Mouse (Mus musculus) spleen, embryonic (tissue): ENCODE data around the gene Plekhm3.

ENCODE experiments used
- CTCF ChIA-PET: fragments of 350-600 bp; sonication (Branson Sonifier 250); formaldehyde crosslinking; loops from one replicate; lab custom pipeline; 2022; lab: Charles Lee

Plekhm3 gene

DNA sequence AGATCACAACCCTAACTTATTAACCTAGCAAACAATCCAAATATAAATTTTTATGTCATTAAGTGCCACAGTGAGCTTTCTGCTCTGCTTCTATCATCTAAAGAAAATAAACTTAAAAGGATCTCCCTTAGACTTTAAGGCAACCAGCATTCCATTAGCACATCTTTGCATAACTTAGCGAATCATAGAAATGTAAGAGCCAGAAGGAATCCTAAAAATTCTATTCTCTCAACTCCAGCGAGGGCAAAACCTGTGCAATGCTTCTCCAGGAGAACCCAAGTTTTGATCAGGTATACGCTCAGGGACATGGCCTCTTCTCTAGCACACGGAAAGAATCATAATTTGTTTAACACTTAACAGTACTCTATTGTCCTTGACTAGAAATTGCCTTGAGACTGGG lies 27.0 kb downstream of the Plekhm3 start:
- CTCF ChIA-PET = no interaction called here

DNA sequence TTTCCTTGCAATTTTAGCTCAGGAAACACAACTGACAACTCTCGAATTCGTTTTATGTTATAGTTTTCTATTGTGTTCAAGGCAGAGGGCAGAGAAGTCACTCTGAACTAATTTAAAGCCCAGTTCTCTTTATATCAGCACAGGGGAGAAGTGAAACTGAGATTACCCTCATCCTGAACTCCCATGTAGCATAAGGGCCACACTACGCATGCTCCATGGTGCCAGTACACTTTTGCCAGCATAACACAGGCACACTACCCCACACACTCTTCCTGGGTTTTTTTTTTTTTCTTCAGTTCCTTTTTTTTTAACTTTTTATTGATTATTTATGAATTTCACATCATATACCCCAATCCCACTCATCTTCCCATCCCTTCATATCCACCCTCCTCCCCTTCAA lies 28.1 kb downstream of the Plekhm3 start:
- CTCF ChIA-PET = interaction anchor here (0.7 kb wide), 1 partner anchor 44 kb away, joined by 5 read pairs; no protein-coding TSS in a partner anchor

DNA sequence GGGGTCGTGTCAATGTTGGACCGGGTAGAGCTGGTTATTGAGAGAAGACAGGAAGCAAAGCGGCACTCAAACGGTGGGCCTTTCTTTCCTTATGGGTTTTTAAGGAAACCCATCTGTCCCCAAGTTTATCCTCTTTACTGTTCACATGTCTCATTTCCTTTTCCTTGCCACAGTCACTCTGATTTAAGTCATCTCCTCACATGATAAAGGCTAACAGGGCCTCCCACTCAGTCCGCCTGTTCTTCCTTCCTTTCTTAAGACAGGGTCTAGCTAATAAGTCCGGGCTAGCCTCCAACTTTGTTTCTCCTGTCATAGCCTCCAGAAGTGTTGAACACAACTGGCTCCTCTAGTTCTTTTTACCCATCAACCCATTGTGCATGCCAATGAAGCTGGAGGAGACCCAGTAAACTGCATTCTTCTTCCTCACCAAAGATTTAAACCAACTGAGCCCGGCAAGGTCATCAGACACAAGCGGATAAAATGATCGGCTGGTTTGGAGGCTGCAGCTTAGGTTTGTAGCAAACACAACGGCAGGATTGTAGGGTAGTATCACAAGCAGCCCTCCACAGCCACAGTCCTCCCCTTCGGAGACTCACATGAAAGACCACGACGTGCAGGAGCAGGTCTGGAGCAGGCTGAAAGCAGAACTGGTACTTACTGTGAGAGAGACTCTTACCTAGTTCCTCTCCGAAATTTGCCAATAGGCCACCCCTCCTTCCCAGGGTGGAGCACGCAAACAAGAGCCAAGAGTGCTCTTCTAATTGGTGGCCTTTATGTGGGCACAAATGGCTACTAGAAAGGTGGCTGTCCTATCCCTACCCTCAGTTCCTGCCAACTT lies 29.0 kb downstream of the Plekhm3 start:
- CTCF ChIA-PET = interaction anchor here (0.6 to 0.7 kb wide), 2 partner anchors 44 to 45 kb away, joined by 3 to 5 read pairs; no protein-coding TSS in a partner anchor

DNA sequence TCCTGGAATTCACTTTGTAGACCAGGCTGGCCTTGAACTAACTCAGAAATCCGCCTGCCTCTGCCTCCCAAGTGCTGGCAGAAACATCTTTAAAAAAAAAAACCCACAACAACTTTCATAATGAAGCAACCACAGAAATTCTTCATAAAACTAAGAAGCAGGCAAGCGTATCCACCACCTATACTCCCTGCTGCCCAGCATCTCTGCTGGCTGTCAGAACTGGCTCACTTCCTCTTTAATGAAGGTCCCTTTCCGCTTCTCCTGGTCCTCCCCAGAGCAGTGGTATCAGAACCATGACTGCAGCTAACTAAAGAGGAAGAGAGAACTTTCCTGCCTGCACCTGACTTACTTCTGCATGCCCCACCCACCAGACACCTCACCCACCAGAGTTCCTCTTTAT lies 31.0 kb downstream of the Plekhm3 start:
- CTCF ChIA-PET = interaction anchor here (0.5 to 0.8 kb wide), 2 partner anchors 11 to 57 kb away, joined by 3 to 4 read pairs; no protein-coding TSS in a partner anchor

DNA sequence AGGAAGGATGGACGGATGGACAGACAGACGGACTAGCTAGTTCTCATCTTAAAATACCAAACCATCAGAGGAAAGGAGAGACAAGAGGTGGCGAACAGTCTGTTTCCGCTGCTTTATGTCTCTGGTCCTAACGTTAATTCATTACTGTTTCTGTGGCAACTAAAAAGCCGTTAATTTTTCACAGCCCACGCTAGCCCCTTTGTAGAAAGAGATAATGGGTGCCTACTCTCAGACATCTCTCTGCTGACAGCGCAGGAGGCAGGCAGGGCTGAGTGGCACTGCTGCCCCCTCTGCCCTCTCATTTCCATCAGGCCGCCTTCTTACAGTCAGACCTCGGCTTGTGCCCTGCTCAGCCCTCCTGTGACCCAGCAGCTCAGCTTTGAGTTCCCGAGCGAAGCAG lies 32.3 kb downstream of the Plekhm3 start:
- CTCF ChIA-PET = no interaction called here

DNA sequence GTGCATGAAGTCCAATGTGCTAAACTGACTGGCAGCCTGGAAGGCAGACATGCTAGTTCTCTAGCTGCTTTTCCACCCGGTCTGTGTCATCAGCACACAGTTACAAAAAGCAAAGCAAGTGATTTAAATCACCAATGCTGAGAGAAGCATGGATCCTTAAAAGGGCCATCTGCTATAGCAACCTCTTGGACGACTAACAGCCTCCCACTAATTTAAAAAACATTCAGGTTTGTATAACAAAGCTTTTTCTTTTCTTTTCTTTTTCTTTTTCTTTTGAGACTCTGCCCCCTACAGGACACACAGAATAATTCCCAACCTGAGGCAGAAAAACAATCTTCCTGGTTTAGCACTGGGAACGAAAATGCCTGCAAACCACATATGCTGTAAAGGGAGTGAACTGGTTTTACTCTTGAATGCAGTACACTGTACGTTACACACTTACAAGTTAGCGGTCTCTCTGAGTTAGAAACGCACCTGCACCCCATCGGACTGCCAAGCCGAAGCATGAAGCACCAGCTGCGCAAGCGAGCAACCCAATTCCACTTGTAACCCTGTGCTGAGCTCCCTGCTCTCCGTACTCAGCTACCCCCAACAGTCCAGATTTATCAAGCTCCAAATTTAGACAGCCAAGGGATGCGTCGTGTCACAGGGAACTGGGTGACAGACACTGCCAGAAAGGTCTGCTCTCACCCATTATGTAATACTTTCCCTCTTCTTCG lies 37.7 kb downstream of the Plekhm3 start:
- CTCF ChIA-PET = interaction anchor here (0.6 kb wide), 1 partner anchor 52 kb away, joined by 8 read pairs; no protein-coding TSS in a partner anchor

DNA sequence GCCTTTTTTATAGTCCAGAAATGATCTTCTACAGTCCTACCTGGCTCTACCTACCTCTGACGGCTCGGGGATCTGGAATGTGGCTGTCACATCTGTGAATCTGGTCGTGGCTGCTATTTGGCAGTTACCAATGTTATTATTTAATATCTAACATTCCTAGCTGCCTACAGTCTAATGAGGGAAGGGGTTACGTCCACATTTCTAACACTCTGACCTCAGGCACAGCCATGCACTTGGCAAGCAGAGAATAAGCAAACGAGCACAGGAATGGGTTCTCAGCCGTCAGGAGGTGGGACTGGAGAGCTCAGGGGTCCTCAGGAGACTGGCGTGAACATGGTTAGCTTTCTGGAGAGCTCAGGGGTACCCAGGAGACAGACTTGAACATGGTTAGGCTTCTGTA lies 38.7 kb downstream of the Plekhm3 start:
- CTCF ChIA-PET = no interaction called here

DNA sequence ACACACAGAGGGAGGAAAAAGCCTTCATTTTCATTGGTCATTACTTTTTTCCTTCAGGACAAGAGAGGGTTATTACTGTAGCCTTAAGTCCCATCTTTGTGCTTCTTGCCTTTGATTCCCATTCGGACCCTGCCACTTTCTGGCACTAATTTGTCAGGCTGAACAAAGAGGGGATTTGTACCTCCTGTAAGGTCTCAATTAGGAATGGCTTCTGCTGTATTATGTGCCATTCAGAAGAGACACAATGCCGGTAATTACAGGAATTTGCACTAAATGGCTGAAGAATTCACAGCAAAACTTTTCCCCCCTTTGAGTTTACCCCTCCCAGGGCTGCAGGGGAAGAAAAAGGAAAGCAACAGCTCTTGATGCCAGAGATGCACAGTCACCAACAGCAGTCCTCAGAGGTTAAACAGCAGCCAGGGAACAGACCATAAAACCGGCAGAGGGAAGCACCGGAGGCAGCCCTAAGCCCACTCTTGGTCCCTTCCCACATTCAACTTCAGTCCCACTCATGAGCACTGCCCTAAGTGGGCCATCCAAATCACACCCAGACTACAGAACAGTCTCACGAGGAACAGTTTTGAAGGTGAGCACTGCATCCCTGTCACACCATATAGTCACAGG lies 39.6 kb downstream of the Plekhm3 start:
- CTCF ChIA-PET = no interaction called here

DNA sequence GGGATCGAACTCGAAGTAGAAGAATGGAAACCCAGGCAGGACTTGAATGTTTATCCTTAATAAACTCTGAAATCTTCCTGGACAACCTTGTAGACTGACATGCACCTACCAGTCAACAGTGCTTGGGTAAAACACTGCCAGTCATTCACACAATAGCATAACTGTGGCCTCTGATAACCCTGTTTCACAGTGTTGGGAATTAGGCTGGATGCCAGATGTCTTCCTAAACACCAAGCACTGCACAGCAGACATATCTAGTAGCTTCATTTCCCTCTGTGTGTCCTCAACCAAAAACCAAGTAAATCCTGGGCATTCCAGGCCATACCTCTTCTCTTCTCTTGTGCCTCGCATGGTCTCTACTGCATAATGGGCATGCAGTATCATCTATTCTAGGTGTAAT lies 42.3 kb downstream of the Plekhm3 start:
- CTCF ChIA-PET = no interaction called here

DNA sequence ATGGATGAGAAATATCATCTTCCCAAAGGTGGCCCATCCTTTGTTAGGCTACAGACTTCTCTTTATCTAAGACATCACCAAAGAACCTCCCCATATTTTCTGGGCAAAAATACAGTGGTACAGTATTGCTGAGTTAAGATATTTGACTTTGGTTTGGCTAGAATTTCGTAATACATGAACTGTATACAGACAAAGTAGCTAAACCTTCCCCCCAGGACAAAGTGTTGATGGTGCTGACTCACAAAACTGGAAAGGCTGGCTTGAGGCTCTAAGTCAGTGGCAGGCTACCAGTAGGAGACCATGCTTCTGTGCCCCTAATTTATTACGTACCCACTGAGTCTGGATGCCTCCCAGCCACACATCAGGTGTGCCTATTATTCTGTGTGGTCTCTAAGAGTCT lies 48.9 kb downstream of the Plekhm3 start:
- CTCF ChIA-PET = no interaction called here

DNA sequence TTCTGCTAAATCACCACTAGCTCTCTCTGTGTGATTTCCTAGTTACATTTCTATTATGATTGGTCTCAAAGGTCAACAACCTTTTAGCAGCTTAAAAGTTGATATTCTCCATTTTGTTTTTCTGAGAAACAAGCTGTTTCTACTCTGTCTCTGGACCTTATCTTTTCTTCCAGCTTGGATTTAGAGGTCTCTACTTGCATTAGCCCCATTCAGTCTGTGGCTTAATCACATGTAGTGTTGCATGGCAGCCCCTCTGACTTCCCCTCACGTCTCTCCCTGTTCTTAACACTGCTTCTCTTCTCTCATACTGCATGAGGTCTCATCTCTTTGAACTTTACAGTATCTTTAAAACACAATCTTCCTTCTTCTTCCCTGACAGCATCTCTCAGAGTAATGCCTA lies 50.4 kb downstream of the Plekhm3 start:
- CTCF ChIA-PET = no interaction called here

DNA sequence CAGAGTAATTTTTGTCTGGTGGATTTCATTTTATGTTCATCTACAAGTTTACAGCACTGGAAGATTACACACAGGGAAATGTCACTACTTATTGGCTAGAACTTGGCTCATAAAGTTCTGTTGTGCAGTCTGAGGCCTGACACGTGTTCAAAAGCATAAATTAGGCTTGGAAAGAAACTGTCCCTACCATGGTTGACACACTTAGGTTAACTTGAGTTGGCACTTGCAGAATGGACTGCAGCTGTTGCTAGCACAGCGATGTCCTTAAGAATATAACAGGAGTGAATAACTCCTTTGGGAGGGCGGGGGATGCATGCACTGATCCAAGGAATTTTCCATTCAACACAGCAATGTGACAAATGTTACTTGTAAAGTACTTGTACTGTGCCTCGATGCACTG lies 53.2 kb downstream of the Plekhm3 start:
- CTCF ChIA-PET = no interaction called here

DNA sequence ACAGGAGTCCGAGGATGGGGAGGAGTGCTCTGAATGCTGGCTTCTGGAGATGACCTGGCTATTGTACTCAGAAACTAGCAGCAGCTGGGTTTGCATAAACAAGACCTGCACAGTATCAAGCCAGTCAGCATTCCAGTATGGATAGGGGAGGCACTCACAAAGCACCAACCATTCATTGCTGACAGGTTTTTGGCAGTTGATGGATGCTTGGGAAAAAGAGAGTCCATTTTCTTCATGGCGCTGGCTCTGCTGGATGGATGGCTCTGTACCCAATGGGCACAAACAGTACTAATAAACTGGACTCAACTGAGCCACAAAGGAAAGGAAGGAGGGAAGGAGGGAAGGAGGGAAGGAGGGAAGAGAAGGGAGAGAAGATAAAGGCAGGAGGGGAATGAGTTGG lies 53.8 kb downstream of the Plekhm3 start:
- CTCF ChIA-PET = no interaction called here

DNA sequence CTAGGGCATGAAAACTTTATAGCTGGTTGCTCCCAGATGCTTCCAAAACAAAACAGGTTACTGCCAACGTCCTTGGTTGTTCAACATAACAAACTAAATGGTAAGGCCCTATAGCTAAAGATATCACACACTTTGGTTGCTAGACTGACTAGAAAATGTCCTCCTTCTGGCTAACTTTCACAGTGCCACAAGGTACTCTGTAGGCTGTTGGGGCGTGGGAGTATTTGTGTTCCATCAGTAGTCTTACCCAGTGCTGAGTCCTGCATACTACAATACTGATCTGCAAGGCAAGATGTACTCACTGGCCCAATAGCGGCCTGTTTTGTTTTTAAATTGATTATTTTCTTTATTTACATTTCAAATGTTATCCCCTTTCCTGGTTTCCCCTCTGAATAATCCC lies 56.9 kb downstream of the Plekhm3 start:
- CTCF ChIA-PET = no interaction called here

DNA sequence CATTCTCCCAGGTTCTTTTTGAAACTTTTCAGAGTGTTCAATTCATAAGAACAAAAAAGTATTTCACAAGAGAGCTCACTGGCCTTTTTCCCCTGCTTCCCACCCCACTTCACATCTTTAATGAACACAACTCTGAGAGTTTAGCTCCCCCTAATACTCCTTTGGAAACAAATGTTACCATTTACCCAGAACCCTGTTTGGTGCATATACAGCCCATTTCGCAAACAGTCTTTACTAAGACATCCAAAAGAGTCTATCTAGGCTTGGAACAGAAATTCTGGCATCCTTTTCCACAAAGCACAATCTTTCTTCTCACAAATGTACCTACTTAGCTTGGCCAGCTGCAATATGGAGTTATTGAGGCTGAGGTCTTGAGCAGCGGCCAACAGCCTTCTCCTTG lies 59.1 kb downstream of the Plekhm3 start:
- CTCF ChIA-PET = no interaction called here

DNA sequence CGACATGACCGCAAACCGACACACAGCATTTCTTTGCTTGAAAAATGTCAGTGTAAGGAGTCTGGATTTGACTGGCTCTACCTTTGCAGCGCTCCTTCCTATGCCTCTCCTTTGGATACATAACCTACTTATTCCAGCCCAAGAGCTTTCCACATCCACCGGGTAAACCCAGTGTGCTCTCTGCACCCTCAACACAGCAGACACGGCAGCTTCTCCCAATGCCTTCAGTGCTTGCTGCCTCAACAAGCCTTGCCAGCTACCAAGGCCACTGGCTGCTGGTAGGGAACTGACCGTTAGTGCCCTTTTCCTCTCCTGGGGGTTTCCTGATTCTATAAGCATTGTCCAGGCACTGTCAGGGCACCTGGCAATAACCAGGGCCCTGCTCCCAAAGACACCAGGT lies 62.8 kb downstream of the Plekhm3 start:
- CTCF ChIA-PET = no interaction called here

DNA sequence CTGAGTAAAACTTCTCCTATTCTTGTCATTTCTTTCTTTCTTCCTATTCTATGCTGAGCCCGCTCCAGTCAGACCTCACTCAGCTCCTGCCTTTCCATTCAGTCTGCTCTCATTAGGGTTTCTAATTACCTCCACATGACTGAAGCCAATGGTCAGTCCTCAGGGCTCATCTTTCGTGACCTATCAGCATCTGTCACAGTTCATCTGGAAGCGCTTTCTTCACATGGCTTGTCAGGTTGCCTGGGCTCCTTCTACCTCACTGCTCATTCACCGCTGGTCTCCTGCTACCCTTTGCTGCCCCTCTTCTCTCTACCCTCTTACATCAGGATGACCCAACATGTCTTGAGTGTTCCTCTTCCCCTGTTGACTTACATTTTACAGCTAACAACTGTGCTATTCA lies 65.3 kb downstream of the Plekhm3 start:
- CTCF ChIA-PET = no interaction called here

DNA sequence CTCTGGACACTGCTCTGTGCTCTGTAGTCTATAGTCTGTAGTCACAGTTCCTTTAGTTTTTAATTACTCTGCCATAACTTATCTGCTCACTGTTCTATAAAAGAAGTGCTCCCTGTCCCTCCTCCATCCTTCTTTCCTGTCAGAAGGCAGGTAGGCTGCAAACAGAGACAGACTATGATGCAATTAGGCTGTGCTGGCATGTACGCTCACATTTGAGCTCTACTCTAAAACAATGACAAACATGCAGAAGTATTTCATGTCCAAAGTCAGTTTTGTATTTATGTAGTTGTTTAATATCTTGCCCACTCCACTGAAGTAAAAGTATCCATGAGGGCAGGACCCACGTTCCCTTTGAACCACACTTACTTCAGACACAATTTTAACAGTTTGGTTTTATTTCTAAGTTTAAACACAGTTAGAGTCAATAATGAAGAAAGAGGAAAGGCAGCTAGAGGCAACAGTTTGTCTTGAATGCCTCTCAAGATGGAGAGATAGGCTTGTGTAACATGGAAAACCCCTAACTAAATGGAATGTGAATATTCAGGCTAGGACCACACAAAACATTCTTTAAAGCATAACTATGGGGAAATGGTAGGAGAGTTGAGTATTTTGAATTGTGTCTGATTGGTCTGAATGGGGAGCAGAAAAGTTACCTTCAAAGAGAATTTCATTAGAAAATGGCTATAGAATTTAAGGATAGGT lies 69.0 kb downstream of the Plekhm3 start:
- CTCF ChIA-PET = no interaction called here

DNA sequence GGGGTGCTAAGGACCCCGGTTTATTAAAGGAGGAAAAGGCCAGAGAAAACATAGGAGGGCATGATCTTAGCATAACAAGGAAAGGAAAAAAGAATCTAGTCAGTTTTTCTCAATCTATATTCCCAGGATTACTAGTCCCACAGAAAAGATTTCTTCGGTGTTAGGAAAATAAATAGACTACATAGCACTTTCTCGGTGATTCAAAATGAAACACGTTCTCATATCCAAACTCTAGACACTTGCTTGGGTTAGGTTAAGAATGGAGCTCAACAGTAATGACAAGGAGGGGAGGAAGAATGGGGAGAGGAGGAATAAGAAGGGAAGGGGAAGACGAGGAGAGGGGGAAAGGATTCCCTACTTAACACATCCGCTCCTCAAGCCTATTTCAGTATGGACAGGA lies 69.9 kb downstream of the Plekhm3 start:
- CTCF ChIA-PET = no interaction called here

DNA sequence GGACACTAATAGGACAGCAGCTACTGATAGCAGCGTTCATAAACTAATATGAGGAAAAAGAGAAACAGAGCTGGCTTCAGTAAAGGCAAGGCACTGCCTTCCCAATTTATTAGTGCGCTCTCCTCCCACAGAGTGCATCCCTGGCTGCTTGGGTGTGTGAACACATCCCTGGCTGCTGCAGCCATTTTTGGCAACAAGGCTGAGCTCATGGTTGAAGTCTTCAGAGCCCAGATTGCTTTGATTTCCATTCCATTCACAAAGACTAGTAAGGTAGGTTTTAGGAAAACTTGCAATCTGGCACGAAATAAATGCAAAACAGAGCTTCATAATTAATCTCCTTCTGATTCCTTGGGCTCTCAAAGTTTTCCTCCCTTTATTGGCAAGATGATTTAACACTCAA lies 71.3 kb downstream of the Plekhm3 start:
- CTCF ChIA-PET = no interaction called here

DNA sequence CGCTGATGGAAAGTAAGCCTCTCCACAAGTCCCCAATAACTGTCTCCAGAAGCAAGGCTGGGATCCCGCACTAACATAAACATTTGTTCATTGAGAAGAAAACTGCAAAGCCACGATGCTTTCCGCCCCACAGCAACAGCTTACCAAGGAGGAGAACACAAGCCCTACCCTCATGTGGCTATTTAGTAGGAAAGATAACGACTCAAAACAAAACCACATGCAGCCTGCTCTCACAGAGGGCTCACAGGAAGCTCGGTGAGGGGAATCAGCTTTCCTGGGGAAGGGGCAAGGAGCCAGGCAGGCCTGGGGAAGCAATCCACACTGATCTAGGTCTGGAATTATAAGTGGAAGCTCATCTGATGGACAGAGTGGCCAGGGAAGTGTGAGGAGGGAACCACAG lies 72.6 kb downstream of the Plekhm3 start:
- CTCF ChIA-PET = interaction anchor here (0.6 kb wide), 1 partner anchor 44 kb away, joined by 5 read pairs; no protein-coding TSS in a partner anchor

DNA sequence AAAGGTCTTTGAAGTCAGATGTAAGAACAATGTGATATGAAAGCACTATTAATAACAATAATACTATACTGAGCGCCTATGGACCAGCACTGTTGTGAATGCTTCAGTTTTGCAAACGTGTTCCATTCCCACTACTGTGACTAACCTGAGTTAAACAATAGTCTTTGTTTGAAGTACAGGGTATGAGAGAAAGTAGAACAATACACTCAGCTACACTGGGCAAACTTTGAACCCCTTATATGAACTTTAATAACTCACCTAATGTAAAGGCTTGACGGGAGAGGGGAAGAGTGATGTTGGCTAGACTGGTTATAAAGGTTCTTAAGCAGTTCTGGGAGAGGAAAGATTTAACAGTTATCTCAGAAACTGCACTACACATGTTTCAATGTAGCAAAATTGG lies 76.0 kb downstream of the Plekhm3 start:
- CTCF ChIA-PET = no interaction called here
